Mouse (Mus musculus) heart, embryonic 14.5 days (tissue): Measurements from ENCODE around the gene Ankrd35. TPM values are rescaled to one million over a fixed set of nuclear protein-coding genes. Genes with fewer than 3 reads are reported as not detected.

Experiments used
- ATAC-seq: fragments of 200-750 bp; cut with Nextera tagmentation; 2 replicates; pipeline ENCODE4 v1.8.0; 2017; ENCODE audit warnings: low read depth, moderate TSS enrichment; ENCODE audit not compliant: insufficient number of reproducible peaks, insufficient read depth, low FRiP score
- H3K27ac ChIP-seq, 2 experiments: fragments of 200-500 bp in 1 of 2; fragments of 300-500 bp in 1 of 2; sonication (generic) in 1 of 2; replicated peaks in 1 of 2; 2 replicates each; pipeline ENCODE4 v1.5.1; 2012 to 2014; ENCODE audit warnings: low read depth in 2 of 2, low read length in 2 of 2, control low read depth in 1 of 2, mild to moderate bottlenecking in 1 of 2, mixed read lengths in 1 of 2; ENCODE audit not compliant: control insufficient read depth in 1 of 2, insufficient read depth in 1 of 2
- H3K27me3 ChIP-seq: fragments of 300-500 bp; sonication (generic); 2 replicates; pipeline ENCODE4 v1.6.1; 2014; ENCODE audit warnings: mild to moderate bottlenecking, low read length, control low read depth; ENCODE audit not compliant: control insufficient read depth, insufficient read depth
- H3K36me3 ChIP-seq: fragments of 300-500 bp; sonication (generic); 2 replicates; pipeline ENCODE4 v1.6.1; 2014; ENCODE audit warnings: mild to moderate bottlenecking, control low read depth, low read length, mixed read lengths; ENCODE audit not compliant: control insufficient read depth, insufficient read depth
- H3K4me1 ChIP-seq, 2 experiments: fragments of 200-500 bp in 1 of 2; fragments of 300-500 bp in 1 of 2; sonication (generic) in 1 of 2; 2 replicates each; pipeline ENCODE4 v1.6.1; 2012 to 2014; ENCODE audit warnings: low read length in 2 of 2, control low read depth in 1 of 2, mixed read lengths in 1 of 2; ENCODE audit not compliant: control insufficient read depth in 2 of 2, insufficient read depth in 2 of 2
- H3K4me2 ChIP-seq: fragments of 300-500 bp; sonication (generic); 2 replicates; pipeline ENCODE4 v1.6.1; 2014; ENCODE audit warnings: mild to moderate bottlenecking, low read length
- H3K4me3 ChIP-seq, 2 experiments: fragments of 200-500 bp in 1 of 2; fragments of 300-500 bp in 1 of 2; sonication (generic) in 1 of 2; 2 replicates each; pipeline ENCODE4 v1.5.1; 2012 to 2014; ENCODE audit warnings: low read length in 2 of 2, mild to moderate bottlenecking in 2 of 2, control low read depth in 1 of 2, low read depth in 1 of 2, moderate library complexity in 1 of 2; ENCODE audit not compliant: control insufficient read depth in 1 of 2, insufficient read depth in 1 of 2
- H3K9ac ChIP-seq: fragments of 300-500 bp; sonication (generic); 2 replicates; pipeline ENCODE4 v1.6.1; 2014; ENCODE audit warnings: mild to moderate bottlenecking, low read length
- H3K9me3 ChIP-seq: fragments of 300-500 bp; sonication (generic); 2 replicates; pipeline ENCODE4 v1.6.1; 2016; ENCODE audit warnings: low read length, control low read depth; ENCODE audit not compliant: control insufficient read depth
- WGBS: fragments of 180-500 bp; shearing (Covaris S2); extraction: QIAGEN DNeasy Blood & Tissue Kit; methylation state at CpG from one replicate; pipeline ENCODE4 v1.1.7; 2014; 5-methylcytosine and 5-hydroxymethylcytosine counted together
- polyA plus RNA-seq: library from polyadenylated mRNA; unstranded; fragments of >200 nt; fragmentation: Nextera tagmentation; extraction: Ambion mirVana; gene quantifications from 2 replicates; pipeline ENCODE4 v1.2.1, GENCODE M21; 2014

Ankrd35 gene
- polyA plus RNA-seq, 1 experiment from 2014 or later = 0.23 TPM

DNA sequence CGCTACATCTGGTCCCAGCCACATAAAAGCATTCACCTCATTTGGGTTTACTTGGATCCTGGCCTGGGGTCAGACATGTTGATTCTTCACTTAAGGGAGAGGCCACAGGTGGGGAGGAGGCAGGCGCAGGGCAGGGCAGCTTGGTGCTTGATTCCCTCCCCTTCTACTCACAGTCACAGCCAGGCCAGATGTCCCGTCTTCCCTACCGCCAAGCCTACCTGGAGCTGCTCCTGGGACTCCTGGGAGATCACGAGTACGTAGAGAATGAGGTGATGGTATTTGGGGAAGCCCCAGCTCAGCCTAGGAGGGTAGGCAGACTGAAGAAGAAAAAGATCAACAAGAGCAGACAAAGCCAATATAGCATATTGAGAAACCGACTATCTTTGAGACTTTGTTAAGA, 37.1 kb downstream of the Ankrd35 start:
- no peak for ATAC-seq
- Histone ChIP-seq H3K27ac (no peak overlapping the region), H3K9me3 (no peaks in the 10 kb centered on the region), H3K4me1 (peaks cover 0 to 6% of the 10 kb centered on the region in 2 experiments; a peak in 2 of 4 replicates), H3K9ac (no peak overlapping the region), H3K4me2 (no peak overlapping the region), H3K27me3 (no peaks in the 10 kb centered on the region), H3K4me3 (no peak overlapping the region), H3K36me3 (peaks cover 57% of the 10 kb centered on the region)
- WGBS = 67% methylated on average over 7 of the region's 7 CpGs

DNA sequence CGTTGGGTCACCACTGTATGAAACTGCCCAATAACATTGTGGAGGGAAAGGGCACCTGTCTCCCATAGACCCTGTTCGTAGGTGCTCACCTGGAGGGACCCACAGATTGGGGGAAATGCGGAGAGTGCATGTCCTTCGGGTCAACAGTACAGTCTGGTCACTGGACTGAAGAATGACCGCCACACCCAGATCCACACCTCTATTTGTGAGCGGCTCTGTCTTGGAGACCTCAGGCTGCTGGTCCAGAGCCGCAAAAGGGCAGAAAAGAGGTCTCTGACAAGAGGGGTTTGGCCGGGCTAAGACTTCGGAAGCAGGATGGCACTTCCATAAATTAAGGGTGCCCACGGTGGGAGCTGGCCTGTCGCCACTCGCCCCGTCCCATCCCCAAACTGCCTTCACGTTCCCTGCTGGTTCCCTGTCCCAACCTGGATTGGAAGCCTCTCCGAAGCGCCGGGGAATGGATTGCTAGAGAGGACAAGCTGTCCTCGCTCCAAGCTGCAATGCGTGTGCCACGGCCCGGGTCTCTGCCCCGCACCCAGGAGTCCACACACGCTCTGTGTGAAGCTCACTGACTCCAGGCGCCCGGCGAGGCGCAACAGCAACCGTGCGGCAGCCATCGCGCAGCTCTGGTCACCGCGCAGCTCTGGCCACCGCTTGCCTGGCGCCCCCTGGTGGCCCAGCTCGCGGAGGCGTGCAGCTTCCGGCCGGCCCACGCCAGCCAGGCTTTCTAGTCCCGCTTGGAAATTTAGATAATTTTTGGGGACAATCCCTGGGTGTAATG, 38.2 kb downstream of the Ankrd35 start, which contains the start of gene Nudt17:
Gene Nudt17, minus strand, starts transcription at position 660 of the 781 bp plus-strand sequence.
- Histone ChIP-seq H3K4me2 (peak within 1 kb of the TSS; percentile 93), H3K4me3 (peak within 1 kb of the TSS; percentile 47 to 57), H3K36me3 (peaks cover 57% of the 10 kb centered on the region), H3K27me3 (no peaks in the 10 kb centered on the region), H3K9ac (peak within 1 kb of the TSS; percentile 76), H3K4me1 (peaks cover 0 to 6% of the 10 kb centered on the region in 2 experiments; a peak in 2 of 4 replicates), H3K27ac (no peak within 1 kb of the TSS), H3K9me3 (no peaks in the 10 kb centered on the region)
- 6% methylated on average over 42 of the region's 42 CpGs for WGBS
- ATAC-seq = peak; percentile 74

DNA sequence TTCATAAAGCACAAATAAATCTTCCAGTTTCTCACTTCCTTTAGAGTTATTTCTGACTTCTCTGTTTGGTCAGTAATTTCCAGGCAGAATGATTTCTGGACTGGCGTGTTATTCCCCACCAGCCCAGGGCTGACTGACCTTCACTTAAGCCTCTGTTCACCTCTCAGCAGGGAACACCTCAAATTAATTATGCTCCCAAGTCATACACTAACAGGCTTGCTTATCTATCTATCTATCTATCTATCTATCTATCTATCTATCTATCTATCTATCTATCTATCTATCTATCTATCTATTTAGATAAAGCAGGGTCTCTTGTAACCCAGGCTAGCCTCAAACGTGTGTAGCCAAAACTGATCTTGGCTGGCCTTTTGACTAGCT, 38.7 kb downstream of the Ankrd35 start:
- Histone ChIP-seq H3K27me3 (no peaks in the 10 kb centered on the region), H3K4me2 (peak overlapping the region; percentile 93), H3K9me3 (no peaks in the 10 kb centered on the region), H3K27ac (no peak overlapping the region), H3K36me3 (peaks cover 57% of the 10 kb centered on the region), H3K4me1 (peaks cover 0 to 6% of the 10 kb centered on the region in 2 experiments; a peak in 2 of 4 replicates), H3K9ac (peak overlapping the region; percentile 76; the same call in 1 of the 2 replicates), H3K4me3 (peak overlapping the region in 1 of 2 experiments; percentile 47; a peak in 1 of 4 replicates)
- no peak for ATAC-seq
- 51% methylated on average over 2 of the region's 2 CpGs for WGBS

DNA sequence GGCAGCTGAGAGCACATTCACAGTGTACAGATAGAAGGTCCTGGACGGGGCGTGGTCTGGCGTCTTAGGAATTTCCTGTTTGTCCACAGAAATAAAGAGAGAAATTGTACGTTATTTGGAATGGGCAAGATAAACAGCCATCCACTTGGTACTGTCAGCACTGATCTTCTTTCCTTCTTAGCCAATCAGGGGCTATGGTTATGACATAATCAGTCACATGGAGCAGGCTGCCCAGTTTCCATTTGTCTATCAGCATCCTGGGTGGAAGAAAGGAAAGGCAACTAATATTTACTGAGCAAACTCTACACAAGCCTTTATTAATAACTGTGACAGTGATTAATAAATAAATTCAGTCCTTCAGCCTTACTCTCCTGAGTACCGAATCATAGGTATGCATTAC, 44.4 kb downstream of the Ankrd35 start:
- Histone ChIP-seq H3K4me2 (no peak overlapping the region), H3K9ac (no peak overlapping the region), H3K36me3 (peaks cover 68% of the 10 kb centered on the region), H3K9me3 (no peaks in the 10 kb centered on the region), H3K27me3 (no peaks in the 10 kb centered on the region), H3K27ac (no peak overlapping the region), H3K4me1 (no peaks in the 10 kb centered on the region), H3K4me3 (no peak overlapping the region)
- no peak for ATAC-seq
- WGBS = 84% methylated on average over 5 of the region's 5 CpGs

DNA sequence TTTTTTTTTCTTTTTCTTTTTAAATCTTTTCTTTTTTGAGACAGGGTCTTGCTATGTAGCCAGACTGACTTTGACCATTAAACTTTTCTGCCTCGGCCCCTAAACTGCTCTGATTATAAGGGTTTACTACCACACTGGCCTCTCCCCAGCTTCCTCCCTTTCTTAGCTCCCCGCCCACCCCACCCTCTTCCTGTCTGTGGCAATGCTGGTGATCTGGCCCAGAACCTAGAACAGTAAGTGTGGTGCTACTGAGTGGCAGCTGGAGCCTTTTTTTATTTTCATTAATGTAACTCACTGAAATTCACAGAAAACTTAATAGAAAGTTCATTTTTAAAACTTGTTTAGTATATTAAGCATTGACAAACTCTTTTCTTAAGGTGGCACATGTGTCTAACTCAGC, 45.9 kb downstream of the Ankrd35 start:
- 47% methylated on average over 2 of the region's 2 CpGs for WGBS
- Histone ChIP-seq H3K4me3 (no peak overlapping the region), H3K9me3 (no peaks in the 10 kb centered on the region), H3K36me3 (peaks cover 71% of the 10 kb centered on the region), H3K4me2 (no peak overlapping the region), H3K4me1 (no peaks in the 10 kb centered on the region), H3K27me3 (no peaks in the 10 kb centered on the region), H3K9ac (no peak overlapping the region), H3K27ac (peak overlapping the region in 1 of 2 experiments; percentile 14; a peak in 1 of 4 replicates)
- ATAC-seq = 0 out of 2 replicates have a peak, but pooled peaks have one; percentile 36

DNA sequence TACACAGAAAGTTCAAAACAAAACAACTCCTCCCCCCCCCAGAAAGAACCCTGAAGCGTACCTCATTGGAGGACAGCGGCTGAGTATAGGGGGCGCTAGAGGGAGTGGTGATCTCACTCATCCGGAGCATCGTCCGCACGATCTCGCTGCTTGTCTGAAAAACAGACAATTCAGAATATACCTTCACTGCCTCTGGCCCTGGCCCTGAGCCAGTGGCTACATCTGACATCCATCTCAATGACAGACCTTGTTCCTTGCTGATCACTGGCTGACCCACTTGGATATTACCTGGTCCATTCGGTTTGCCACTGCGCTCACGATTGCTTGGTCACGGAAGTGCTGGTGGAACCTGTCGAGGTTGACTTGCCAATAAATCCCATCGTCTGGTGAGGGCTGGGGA, 49.2 kb downstream of the Ankrd35 start:
- 38% methylated on average over 14 of the region's 14 CpGs for WGBS
- H3K36me3 ChIP-seq = peaks cover 70% of the 10 kb centered on the region
- H3K27ac ChIP-seq = no peak overlapping the region
- H3K9ac ChIP-seq = no peak overlapping the region
- H3K9me3 ChIP-seq = no peaks in the 10 kb centered on the region
- no peak overlapping the region for H3K4me2 ChIP-seq
- H3K4me3 ChIP-seq = no peak overlapping the region
- peaks cover 0 to 9% of the 10 kb centered on the region in 2 experiments; a peak in 1 of 4 replicates for H3K4me1 ChIP-seq
- no peaks in the 10 kb centered on the region for H3K27me3 ChIP-seq
- ATAC-seq = no peak

DNA sequence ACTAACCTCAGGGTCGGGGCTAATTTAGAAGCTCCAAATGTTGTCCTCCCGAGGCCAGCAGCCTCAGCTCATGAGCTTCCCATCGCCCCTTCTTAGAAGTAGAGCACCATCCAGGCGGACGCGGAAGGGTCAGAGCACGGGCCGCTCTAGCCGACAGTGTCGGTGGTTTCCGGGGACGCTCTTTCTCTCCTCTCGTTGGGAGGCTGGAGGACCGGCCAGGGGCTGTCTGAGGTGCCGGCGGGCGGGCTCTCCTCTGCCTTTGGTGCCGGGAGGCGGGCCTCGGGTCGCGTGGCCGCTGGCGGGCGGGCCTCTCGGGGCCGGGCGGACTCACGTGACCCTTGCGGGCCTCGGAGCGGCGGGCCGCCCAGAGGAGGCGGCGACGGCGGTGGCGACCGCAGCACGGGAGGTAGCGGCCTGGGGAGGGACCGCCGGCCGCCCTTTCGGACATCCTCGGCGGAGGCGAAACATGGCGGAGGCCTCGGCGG, 57.5 kb downstream of the Ankrd35 start, which contains the start of the genes Polr3c and Rnf115:
Gene Polr3c, minus strand, starts transcription at position 286 of the 485 bp plus-strand sequence.
Gene Rnf115, plus strand, starts transcription at position 322 of the 485 bp plus-strand sequence.
- Histone ChIP-seq H3K4me1 (peaks cover 5 to 43% of the 10 kb centered on the region in 2 experiments), H3K9ac (peak within 1 kb of the TSS; percentile 93), H3K4me3 (peak within 1 kb of the TSS; percentile 89 to 96), H3K27ac (peak within 1 kb of the TSS; percentile 74 to 88), H3K36me3 (peaks cover 17% of the 10 kb centered on the region), H3K27me3 (no peaks in the 10 kb centered on the region), H3K4me2 (peak within 1 kb of the TSS; percentile 81), H3K9me3 (no peaks in the 10 kb centered on the region)
- peak; percentile 96 for ATAC-seq
- under 1% methylated on average over 47 of the region's 52 CpGs for WGBS
